Mouse (Mus musculus): ENCODE results near the gene Rab17.

DNA sequence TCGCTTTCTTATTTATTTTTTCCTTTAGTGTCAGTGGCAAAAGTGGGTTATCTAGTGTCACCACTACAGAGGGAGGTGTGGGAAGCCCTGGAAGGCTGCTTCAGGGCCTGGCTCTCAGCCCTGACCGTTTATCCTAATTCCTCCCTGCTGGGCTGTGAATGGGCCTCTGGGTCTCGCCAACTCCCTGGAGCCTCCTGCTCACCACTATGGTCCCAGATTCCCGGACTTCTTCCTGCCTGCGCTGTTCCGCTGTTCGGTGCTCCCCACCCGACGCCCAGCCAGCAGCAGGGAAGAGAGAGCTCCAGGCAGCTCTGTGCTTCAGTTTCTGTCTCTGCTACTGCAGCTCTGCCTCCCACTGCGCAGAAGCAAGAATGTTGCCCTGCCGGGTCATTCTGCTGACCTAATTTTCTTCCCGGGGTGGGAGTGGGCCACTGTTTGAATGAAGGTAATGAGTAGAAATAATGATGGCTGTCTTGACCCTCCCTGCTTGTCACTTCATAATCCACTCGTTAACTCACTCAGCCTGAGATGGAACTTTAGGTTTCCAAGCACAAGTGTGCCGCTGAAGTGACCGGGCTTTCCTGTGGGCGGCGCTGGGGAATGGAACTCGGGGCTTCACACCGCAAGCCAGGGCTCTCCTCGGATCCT lies 47.8 kb upstream of the Rab17 start:
- TF ChIP-seq CTCF (IDR thresholded peaks at IDR 0.05; ENCODE audit: low read depth, low read length) (no peak), POLR2A (IDR thresholded peaks at IDR 0.05; ENCODE audit: extremely low read depth, insufficient read depth, low read length) (no peak)

Measured in liver, adult 2 months (tissue).